Mouse (Mus musculus) adrenal gland, adult (tissue): Measurements from ENCODE around the gene Ttll13.

Source experiments
- DNase-seq, 2 experiments: peaks; one replicate each; pipeline ENCODE4 v3.0.0; 2022 to 2023; ENCODE audit warnings: low spot score in 1 of 2; ENCODE audit not compliant: inconsistent age in 2 of 2

Ttll13 gene

GRCm38 (mm10) chr7:80246148-80246721, at the start of gene Ttll13:
Ttll13 (plus strand) TSS chr7:80246376.
- peak; percentile 99 for DNase-seq

DNA sequence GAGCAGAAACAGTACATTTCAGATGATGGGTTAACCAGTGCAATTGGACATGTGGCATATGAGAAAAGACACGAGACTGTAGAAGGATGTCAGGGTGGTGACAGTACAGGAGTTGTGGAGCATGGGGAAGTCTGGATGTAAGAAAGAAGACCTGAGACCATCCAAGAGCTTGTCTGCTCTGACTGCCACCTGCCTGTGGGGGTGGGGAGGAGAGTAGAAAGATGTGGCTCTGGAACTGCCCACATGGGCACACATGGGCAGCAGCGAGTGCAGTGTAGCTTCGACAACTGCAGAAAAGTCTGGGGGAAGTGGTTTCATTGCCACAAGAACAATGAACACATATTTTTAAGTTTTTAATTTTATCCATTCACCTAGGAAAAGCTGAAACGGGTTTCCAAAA, 48.8 kb upstream of the Ttll13 start:
- peak in 1 of 2 experiments; percentile 64 for DNase-seq

DNA sequence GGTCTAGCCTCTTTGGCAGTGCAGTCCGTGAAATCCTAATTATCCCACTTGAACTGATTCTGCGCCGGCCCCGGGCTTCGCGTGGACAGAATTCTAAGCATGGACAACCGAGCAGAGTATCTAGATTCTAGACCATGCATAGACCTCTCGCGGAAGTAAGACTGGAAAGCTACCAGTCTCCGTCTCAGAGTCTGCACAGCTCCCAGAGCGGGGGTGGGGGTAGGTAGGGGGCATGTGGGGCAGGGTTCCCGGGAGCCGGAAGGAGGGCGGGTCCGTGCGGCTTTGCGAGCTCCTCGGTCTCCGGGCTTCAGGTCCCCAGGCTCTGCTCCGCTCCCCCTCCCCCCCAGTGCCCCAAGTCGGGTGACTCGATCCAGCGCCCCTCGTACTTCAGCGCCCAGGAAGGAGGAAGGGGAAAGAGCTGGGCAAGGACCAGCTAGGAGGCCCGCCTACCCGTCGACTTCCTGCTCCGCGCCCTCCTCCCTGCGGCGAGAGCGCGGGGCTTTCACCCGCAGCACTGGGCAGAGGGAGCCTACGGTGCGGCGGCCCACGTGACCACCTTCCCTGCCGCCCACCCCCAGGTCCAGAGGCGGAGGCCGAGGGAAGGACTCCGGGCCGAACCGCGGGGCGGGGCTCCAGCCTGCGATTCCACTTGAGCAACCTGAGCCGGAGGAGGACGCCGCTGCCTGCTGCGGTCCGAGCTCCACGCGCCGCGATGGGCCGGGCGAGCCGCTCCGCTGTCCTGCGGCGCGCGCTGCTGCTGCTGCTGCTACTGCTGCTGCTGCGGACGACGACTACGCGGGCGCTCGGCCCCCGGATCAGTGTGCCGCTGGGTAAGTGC, 48.0 kb upstream of the Ttll13 start:
- DNase-seq: peak; percentile 91 to 95

DNA sequence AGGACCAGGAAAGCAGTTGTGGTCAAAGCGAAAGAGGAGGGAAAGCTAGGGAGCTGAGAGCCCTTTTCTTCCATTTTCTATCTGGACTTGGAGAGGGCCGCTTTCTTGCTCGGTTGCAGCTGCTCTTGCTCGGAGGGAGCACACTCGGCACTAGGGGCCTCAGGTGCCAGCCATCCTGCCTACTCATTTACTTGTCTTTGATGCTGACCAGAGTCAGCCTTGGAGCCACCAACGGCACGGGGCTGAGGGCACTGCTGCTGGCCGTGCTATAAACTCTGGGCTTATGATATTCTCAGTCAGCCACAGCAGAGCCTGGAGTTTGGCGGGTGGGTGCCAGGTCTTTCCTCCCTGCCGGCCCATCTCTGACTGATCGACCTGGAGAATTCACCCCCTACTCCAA, 47.3 kb upstream of the Ttll13 start:
- no peak for DNase-seq

GRCm38 (mm10) chr7:80199286-80199685, 46.9 kb upstream of the Ttll13 start:
- peak in 1 of 2 experiments; percentile 8 for DNase-seq

DNA sequence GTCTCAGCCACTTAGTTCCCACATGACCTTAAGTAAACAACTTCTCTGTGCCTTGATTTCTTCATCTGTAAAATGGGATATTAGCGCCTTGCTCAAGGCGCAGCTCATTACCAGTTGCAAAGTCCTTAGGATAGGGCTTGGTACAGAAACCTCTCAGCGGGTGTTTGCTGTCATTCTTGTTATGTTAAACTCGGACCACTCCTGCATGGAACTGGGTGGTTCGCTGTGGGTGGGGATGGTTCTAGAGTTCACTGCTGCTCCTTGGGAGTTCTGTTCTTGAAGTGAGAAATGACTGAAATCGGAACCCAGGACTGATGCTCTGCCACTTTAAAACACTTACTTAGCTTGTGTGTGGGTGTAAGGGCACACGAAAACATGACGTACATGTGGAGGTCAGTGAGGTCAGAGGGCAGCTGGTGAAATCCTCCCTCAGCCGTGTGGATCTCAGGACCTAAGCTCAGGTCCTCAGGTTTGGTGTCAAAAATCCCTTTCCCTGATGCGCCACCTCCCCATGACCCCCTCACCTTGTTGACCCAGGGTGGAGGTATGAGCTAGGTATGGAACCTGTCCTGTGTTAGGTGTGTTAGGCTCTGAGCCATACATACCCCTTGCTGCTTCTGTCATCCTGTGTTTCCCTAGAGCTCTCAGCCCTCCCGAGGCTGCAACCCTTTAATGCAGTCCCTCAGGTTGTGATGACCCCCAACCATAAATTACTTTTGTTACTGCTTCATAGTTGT, 46.2 kb upstream of the Ttll13 start:
- DNase-seq: peak; percentile 13 to 56

- DNase-seq: peak; percentile 10 to 58
Observed at GRCm38 (mm10) chr7:80200588-80200945, 45.6 kb upstream of the Ttll13 start.

DNA sequence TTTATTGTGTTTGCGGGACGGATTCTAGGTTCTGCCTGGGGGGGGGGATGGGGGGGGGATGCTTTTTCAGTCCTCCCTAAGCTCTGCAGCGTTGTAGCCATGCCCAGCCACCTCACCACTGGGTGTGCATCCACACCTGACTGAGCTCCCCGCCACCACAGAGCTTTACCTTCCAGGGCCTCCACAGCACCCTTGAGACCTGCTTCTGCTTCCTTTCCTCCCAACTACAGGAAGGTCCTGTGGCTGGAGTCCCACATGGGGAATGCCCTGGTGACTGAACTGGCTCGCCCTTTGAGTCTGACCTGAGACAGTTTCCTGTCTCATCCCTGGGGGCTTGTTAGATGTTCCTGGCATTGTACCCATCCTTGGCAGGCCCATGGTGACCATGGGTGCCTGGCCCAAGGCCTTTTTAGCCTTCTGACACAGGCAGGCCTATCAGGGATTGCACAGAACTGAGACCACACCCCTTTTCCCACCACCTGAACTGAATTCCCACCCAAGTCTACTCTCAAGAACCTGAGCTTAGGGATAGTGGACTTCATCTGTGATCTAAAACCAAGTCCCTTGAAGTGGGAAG, 45.1 kb upstream of the Ttll13 start:
- peak; percentile 60 to 86 for DNase-seq

- DNase-seq: peak; percentile 50 to 84
Observed at GRCm38 (mm10) chr7:80201888-80202540, 44.2 kb upstream of the Ttll13 start.

DNA sequence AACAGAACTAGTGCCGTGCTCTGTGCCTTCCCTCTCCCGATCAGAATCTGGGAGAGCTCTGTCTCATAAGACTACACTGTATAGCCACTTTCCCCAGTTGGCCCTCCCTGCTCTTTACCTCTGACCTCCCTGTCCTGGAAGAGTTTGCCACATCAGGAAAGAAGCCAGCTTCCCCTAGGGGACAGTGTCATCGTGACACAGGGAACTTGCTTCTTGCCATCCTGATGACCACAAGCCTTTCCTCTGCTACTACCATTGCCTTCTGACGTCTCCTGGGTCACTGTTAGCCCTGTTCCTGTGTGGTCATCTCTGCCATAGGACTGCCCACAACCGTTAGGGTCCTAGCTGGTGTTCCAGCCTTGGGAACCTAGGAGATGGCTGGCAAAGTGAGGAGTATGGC, 43.2 kb upstream of the Ttll13 start:
- peak in 1 of 2 experiments; percentile 62 for DNase-seq

DNA sequence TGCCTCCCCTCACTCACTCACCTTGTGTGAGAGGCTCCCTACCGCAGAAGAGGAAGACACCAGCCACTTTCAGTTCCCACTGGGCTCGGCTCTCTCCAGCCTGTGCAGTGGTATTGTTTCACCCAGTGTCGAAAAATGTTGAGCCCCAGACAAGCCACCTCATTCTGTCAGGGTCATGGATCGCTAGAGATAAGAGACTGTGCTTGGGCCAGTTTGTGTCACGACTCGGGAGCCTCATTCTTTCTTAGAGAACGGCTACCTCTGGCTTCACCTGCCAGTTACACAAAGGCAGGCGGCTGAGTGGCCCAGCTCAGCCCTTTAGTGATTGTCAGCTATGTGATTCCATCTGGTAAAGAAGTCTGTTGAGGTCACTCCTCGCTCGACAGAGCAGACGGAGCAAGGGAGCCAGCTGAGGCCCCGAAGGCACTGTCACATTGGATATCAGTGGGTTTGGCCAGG, 42.5 kb upstream of the Ttll13 start:
- DNase-seq: peak; percentile 47 to 81

DNA sequence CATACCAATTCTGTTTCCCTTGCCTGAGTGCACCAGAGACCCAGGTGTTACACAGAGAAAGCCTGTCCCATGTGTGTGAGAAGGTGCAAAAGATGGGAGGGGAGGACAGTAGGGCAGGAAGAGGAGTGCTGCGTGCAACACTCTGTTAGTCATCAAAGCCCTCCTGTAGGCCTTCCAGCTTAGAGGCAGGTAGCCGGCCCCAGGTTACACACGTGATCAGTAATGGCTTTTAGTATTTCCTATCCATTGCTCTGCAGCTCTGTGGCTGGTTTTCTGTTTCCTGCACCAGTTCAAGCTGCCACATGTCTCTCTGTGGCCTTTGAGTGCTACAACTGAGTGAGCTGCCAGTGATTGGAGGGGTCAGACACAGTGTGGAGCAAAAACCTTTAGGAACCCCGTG, 41.8 kb upstream of the Ttll13 start:
- DNase-seq: no peak

GRCm38 (mm10) chr7:80204961-80205360, 41.2 kb upstream of the Ttll13 start:
- DNase-seq: no peak

- peak in 1 of 2 experiments; percentile 73 for DNase-seq
Observed at GRCm38 (mm10) chr7:80205705-80206589, 40.2 kb upstream of the Ttll13 start.

GRCm38 (mm10) chr7:80207314-80207731, 38.9 kb upstream of the Ttll13 start:
- DNase-seq: peak; percentile 73 to 91

DNA sequence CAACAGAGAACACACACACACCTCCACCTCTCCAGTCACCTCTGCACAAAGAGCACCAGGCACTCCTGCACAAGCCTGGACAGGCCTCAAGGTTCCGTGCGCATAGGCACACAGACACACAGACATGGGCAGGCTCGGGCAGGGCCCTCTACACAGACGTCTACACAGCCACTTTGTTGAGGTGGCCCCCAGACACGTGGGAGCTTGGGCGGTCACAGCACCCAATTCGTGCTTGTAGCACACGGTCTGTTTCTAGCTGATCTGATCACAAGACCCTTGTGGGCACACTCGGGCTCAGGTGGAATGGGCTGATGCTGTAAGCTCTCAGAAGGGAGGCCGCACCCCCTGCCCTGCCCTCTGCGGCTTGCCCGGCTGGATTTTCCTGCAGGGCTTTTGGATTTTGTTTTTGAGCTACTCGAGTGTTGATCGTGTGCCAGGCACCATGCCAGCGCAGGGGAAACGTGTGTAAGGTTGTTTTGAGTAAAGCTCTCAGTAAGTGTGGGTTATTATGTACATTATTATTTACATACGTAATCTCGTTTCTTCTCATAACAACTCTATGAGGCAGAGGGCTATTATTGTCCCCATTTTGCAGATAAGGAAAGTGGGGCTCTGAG, 38.0 kb upstream of the Ttll13 start:
- peak in 1 of 2 experiments; percentile 59 for DNase-seq

DNA sequence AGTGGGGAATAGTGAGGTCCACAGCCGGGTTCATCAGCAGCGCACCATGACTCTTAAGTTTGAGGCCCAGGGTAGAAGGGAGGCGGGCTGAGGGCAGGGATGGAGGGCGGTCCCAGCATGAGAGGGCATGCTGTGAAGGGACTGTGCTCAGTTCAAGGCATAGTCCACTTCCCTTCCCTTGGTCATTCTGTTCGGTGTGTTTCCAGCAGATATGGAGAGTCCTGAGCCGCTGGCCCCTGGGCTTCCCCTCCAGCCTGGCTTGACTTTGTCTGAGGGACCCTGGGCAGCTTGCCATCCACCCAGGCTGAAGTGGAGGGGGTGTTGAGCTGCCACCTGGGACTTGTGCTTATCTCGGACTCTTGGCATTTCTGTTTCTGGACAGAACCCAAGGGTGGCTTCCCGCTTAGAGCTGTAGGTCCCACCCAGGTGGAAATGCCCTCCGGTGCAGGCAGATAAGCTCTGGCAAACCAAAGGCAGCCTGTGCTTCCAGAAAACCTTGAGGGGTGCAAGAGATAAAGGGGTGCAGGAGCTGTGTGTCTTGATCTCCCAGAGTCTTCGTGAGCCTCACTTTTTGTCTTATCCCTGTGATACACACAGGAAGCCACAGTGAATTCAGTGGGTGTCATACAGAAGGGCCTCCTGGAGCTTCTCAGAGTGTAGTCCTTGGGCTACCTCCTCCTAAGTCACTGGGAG, 37.3 kb upstream of the Ttll13 start:
- DNase-seq: peak; percentile 74 to 88

DNA sequence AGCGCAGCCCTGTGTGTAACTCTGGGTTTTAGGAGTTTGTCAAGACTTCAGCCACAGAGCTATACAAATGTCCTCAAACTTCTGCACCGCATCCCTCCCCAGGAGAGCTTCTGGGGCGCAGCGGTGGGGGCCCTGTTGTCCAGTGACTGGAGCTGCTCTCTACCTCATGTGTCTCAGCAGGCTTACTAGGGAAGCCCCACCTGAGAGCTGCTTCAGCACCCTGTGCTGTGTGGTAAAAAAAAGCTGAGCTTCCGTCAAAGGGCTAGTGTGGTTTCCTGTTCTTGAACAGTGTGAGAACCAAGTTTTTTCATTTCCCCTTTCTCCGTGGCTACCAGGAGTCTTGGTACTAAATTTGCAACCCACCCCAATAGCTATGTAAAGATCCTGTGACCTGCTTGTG, 36.5 kb upstream of the Ttll13 start:
- peak in 1 of 2 experiments; percentile 57 for DNase-seq

GRCm38 (mm10) chr7:80210982-80211381, 35.2 kb upstream of the Ttll13 start:
- no peak for DNase-seq
